Mouse (Mus musculus) retina, adult 2 months (tissue): ENCODE measurements around the gene Fuk.
A peak's percentile ranks its signal among the peaks of the same experiment; 100 is the strongest.
"Not testable (repeated sequence)": the region's sequence is repeated elsewhere in the genome, so short reads cannot be mapped to it uniquely, and the experiment has no call there.

ENCODE experiments used
- DNase-seq: peaks from one replicate; pipeline ENCODE4 v3.0.0-alpha.2; 2012; ENCODE audit warnings: low read depth, low spot score

The Fuk gene

GRCm38 (mm10) chr8:110881741-110882310 is 20.5 kb downstream of the Fuk start:
- no peak for DNase-seq

GRCm38 (mm10) chr8:110877862-110878261 is 24.4 kb downstream of the Fuk start:
- no peak for DNase-seq

GRCm38 (mm10) chr8:110870501-110870900 is 31.8 kb downstream of the Fuk start:
- DNase-seq: no peak

GRCm38 (mm10) chr8:110861347-110862025 is 40.8 kb downstream of the Fuk start:
- DNase-seq: not testable (repeated sequence)

GRCm38 (mm10) chr8:110859651-110860501 is 42.4 kb downstream of the Fuk start:
- no peak for DNase-seq

- DNase-seq: no peak
These were observed 45.4 kb downstream of the Fuk start for GRCm38 (mm10) chr8:110856760-110857461.

- not testable (repeated sequence) for DNase-seq
These were observed 46.2 kb downstream of the Fuk start for GRCm38 (mm10) chr8:110856073-110856472.

- DNase-seq: no peak
These were observed 51.1 kb downstream of the Fuk start for GRCm38 (mm10) chr8:110851186-110851585.

- no peak for DNase-seq
These were observed 54.4 kb downstream of the Fuk start for GRCm38 (mm10) chr8:110847645-110848495.

GRCm38 (mm10) chr8:110847171-110847549 is 55.1 kb downstream of the Fuk start:
- no peak for DNase-seq

- peak; percentile 87 for DNase-seq
These were observed 55.7 kb downstream of the Fuk start, which contains the start of the genes Cog4 and Sf3b3 for GRCm38 (mm10) chr8:110846405-110847170. TSS of gene Cog4 (plus strand) at chr8:110846600. TSS of gene Sf3b3 (minus strand) at chr8:110846787.

- no peak for DNase-seq
These were observed 56.4 kb downstream of the Fuk start for GRCm38 (mm10) chr8:110845821-110846404.

GRCm38 (mm10) chr8:110844941-110845340 is 57.3 kb downstream of the Fuk start:
- DNase-seq: no peak

- no peak for DNase-seq
These were observed 59.1 kb downstream of the Fuk start for GRCm38 (mm10) chr8:110843207-110843606.

- no peak for DNase-seq
These were observed 60.2 kb downstream of the Fuk start for GRCm38 (mm10) chr8:110842012-110842574.
